Mouse (Mus musculus): ENCODE data around the gene Map1lc3a. TPM values are rescaled to one million over a fixed set of nuclear protein-coding genes. Genes with fewer than 3 reads are reported as not detected.

Map1lc3a gene
- 3.4 and 4.0 TPM in 2 replicates for total RNA-seq (2015)
- 0.71 and 1.8 TPM in 2 replicates for total RNA-seq (2017)

GRCm38 (mm10) chr2:155276195-155276594, at the start of gene Map1lc3a:
Map1lc3a (plus strand) TSS chr2:155276297.
- ATAC-seq (replicated peaks; ENCODE audit: poor library complexity): peak; percentile 89

GRCm38 (mm10) chr2:155235746-155236361, 40.2 kb upstream of the Map1lc3a start:
- peak; percentile 52 for ATAC-seq (replicated peaks; ENCODE audit: poor library complexity)

GRCm38 (mm10) chr2:155236362-155236992, 39.6 kb upstream of the Map1lc3a start, which contains the start of gene Dynlrb1:
Dynlrb1 (plus strand) TSS chr2:155236533.
- peak; percentile 96 for ATAC-seq (replicated peaks; ENCODE audit: poor library complexity)

GRCm38 (mm10) chr2:155237276-155237675, 38.8 kb upstream of the Map1lc3a start:
- no peak for ATAC-seq (replicated peaks; ENCODE audit: poor library complexity)

GRCm38 (mm10) chr2:155240915-155241314, 35.2 kb upstream of the Map1lc3a start:
- peak; percentile 33; the same call in 1 of the 2 replicates for ATAC-seq (replicated peaks; ENCODE audit: poor library complexity)

GRCm38 (mm10) chr2:155242296-155242855, 33.7 kb upstream of the Map1lc3a start:
- ATAC-seq (replicated peaks; ENCODE audit: poor library complexity): no peak

- ATAC-seq (replicated peaks; ENCODE audit: poor library complexity): no peak
Observed at GRCm38 (mm10) chr2:155246231-155246630, 29.9 kb upstream of the Map1lc3a start.

GRCm38 (mm10) chr2:155248206-155248605, 27.9 kb upstream of the Map1lc3a start:
- ATAC-seq (replicated peaks; ENCODE audit: poor library complexity): no peak

- ATAC-seq (replicated peaks; ENCODE audit: poor library complexity): peak; percentile 57; the same call in 1 of the 2 replicates
Observed at GRCm38 (mm10) chr2:155248718-155249117, 27.4 kb upstream of the Map1lc3a start.

- no peak for ATAC-seq (replicated peaks; ENCODE audit: poor library complexity)
Observed at GRCm38 (mm10) chr2:155249588-155249987, 26.5 kb upstream of the Map1lc3a start.

- no peak for ATAC-seq (replicated peaks; ENCODE audit: poor library complexity)
Observed at GRCm38 (mm10) chr2:155265526-155265925, 10.6 kb upstream of the Map1lc3a start.

GRCm38 (mm10) chr2:155266896-155267295, 9.2 kb upstream of the Map1lc3a start:
- ATAC-seq (replicated peaks; ENCODE audit: poor library complexity): no peak

- ATAC-seq (replicated peaks; ENCODE audit: poor library complexity): peak; percentile 59
Observed at GRCm38 (mm10) chr2:155271957-155272356, 4.1 kb upstream of the Map1lc3a start.

GRCm38 (mm10) chr2:155272396-155273170, 3.5 kb upstream of the Map1lc3a start:
- no peak for ATAC-seq (replicated peaks; ENCODE audit: poor library complexity)

GRCm38 (mm10) chr2:155273603-155274002, 2.5 kb upstream of the Map1lc3a start:
- no peak for ATAC-seq (replicated peaks; ENCODE audit: poor library complexity)

GRCm38 (mm10) chr2:155276621-155277175, 601 bp downstream of the Map1lc3a start:
- ATAC-seq (replicated peaks; ENCODE audit: poor library complexity): peak; percentile 41

- no peak for ATAC-seq (replicated peaks; ENCODE audit: poor library complexity)
Observed at GRCm38 (mm10) chr2:155277721-155278120, 1.6 kb downstream of the Map1lc3a start.

- ATAC-seq (replicated peaks; ENCODE audit: poor library complexity): no peak
Observed at GRCm38 (mm10) chr2:155278361-155278760, 2.3 kb downstream of the Map1lc3a start.

GRCm38 (mm10) chr2:155279163-155279562, 3.1 kb downstream of the Map1lc3a start:
- no peak for ATAC-seq (replicated peaks; ENCODE audit: poor library complexity)

GRCm38 (mm10) chr2:155280116-155280515, 4.0 kb downstream of the Map1lc3a start:
- no peak for ATAC-seq (replicated peaks; ENCODE audit: poor library complexity)

GRCm38 (mm10) chr2:155283793-155284192, 7.7 kb downstream of the Map1lc3a start:
- no peak for ATAC-seq (replicated peaks; ENCODE audit: poor library complexity)
